Mouse (Mus musculus): ENCODE data around the gene Dio1.

Gene Dio1

GRCm38 (mm10) chr4:107243365-107244333 lies 63.3 kb downstream of the Dio1 start:
- DNase-seq: no peak
